Mouse (Mus musculus): ENCODE measurements around the gene Kcnk4.

Kcnk4 gene

GRCm38 (mm10) chr19:6968491-6969271, 34.4 kb upstream of the Kcnk4 start:
- WGBS = 40% methylated on average over 15 of the region's 15 CpGs

DNA sequence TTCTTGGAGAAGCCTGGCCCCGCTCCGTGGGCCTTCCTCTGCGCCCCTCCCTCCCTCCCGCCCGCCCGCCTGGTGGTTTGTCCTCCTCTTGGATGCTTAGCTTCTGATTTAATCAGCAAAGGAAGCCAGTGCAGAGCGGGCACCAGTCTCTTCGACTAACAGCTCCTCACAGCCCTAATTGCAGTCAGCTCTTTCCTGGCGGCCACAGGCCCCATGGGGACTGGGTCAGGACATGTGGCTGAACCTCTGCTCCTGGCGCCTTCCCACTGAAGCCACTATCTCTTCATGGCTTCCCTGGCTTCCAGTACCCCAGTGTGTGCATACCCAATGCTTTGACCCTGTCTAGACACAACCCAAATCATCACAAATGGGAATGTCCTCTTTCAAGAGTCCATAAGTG, 22.1 kb upstream of the Kcnk4 start:
- WGBS = 89% methylated on average over 10 of the region's 10 CpGs

GRCm38 (mm10) chr19:6955424-6955823, 21.1 kb upstream of the Kcnk4 start:
- 89% methylated on average over 7 of the region's 7 CpGs for WGBS

DNA sequence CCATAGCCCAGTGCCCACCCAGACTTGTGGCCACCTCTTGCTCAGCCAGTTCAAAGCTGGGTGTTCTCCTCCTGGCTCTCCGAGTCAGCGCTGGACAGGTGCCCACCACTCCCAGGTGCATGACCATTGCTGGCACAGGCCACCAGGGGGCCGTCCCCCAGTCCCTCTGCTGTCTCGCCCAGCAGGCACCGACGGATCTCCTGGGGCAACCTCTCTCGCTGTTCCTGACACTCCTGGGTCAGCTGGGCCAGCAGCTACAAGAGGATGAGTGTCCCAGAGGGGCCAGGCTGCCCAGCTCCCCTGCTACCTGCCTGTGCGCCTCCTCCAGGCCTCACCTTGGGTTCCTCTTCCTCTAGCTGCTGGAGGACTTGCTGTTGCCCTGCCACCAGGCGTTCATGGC, 19.7 kb upstream of the Kcnk4 start:
- WGBS = 56% methylated on average over 9 of the region's 9 CpGs

DNA sequence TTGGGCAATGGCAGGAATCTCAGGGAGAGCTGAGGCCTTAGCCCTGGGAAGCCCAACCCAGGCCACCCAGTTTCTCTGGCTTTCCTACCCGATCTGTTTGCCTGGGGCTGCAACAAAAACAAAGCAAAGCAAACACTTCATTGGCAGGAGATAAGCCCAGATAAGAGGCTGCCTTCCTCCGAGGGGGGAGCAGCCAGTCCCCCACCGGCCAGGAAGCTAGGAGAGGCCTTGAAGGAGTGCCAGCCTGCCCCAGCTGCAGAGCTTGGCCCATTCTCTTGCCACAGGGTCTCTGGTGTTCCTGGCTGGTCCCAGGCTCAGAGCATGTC, 18.4 kb upstream of the Kcnk4 start:
- 12% methylated on average over 3 of the region's 3 CpGs for WGBS

- WGBS = 3% methylated on average over 31 of the region's 31 CpGs
Measured at GRCm38 (mm10) chr19:6951994-6952711, 17.8 kb upstream of the Kcnk4 start.

DNA sequence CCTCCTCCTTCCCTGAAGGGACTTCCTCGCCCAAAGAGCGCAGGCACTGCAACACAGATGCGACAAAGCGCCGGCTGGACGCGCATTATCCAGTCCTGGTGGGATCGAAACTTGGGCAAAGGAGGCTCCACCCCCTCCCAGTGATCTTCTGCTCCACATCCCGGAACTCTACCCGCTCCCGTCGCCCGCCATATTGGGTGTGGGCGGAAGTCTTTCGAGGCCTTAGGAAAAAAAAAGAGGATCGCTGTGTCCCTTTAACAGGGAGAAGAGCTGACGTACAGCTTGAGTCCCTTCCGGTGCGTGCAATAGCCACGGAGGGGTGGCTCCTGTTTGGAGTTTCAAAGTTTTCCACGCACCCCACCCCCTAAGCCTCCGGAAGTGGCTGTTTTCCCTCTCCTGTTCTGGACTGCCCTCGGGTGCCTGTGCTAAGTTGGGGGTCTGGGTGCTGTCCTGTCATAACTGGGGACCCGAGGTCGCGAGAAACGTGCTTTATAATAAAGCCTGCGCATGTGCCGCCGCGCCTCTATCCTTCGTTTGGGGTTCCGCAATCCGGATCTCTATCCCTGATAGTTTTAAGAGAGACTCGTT, 17.2 kb upstream of the Kcnk4 start:
- WGBS = under 1% methylated on average over 35 of the region's 35 CpGs

- WGBS = under 1% methylated on average over 28 of the region's 28 CpGs
Measured at GRCm38 (mm10) chr19:6950613-6951153, 16.4 kb upstream of the Kcnk4 start.

- 46% methylated on average over 5 of the region's 5 CpGs for WGBS
Measured at GRCm38 (mm10) chr19:6949951-6950350, 15.6 kb upstream of the Kcnk4 start.

DNA sequence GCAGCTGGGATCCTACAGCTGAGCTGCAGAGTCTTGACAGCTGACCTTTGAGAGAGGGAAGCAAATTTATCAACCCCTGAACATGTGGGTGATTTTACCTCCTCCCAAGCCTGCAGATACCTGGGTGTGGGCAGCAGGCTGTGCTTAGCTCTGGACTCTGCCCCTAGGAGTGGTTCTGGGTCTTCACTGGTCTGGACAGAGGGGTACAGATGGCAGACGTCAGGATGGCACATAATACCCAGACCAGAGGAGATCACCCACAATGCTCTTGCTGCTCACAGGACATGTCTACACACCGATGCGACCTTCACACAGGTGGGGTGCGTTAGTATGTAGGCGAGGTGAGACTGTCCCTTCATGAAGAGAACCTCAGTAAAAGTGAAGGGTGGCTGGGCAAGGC, 15.2 kb upstream of the Kcnk4 start:
- 94% methylated on average over 5 of the region's 5 CpGs for WGBS

- 64% methylated on average over 4 of the region's 4 CpGs for WGBS
Measured at GRCm38 (mm10) chr19:6948186-6948585, 13.9 kb upstream of the Kcnk4 start.

GRCm38 (mm10) chr19:6947742-6948141, 13.4 kb upstream of the Kcnk4 start:
- WGBS = 62% methylated on average over 4 of the region's 4 CpGs

- WGBS = 88% methylated on average over 6 of the region's 6 CpGs
Measured at GRCm38 (mm10) chr19:6943709-6944108, 9.4 kb upstream of the Kcnk4 start.

GRCm38 (mm10) chr19:6942764-6943163, 8.4 kb upstream of the Kcnk4 start:
- WGBS = 26% methylated on average over 5 of the region's 5 CpGs

DNA sequence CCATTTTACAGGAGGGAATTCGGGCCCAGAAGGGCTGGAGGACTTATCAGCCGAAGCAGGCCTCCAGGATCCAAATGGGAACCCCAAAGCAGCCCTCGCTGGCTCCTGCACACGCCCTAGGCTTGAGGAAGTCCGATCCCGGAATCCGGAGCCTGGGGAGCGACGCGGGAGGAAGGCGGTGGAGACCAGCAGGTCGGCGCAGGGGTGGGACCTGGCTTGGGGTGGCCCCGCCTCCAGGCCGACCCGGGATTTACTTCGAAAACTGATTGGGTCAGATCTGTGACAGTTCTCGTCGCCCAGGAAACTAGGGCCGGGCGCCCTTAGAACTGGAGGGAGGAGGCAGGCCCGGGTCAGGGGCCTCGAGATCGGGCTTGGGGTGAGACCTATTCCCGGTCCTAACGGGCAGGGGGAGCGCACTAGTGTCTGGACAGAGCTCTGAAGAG, 8.0 kb upstream of the Kcnk4 start, which contains the start of gene Gpr137:
Gene Gpr137, minus strand, starts transcription at position 232 of the 443 bp plus-strand sequence.
- WGBS = under 1% methylated on average over 27 of the region's 27 CpGs

DNA sequence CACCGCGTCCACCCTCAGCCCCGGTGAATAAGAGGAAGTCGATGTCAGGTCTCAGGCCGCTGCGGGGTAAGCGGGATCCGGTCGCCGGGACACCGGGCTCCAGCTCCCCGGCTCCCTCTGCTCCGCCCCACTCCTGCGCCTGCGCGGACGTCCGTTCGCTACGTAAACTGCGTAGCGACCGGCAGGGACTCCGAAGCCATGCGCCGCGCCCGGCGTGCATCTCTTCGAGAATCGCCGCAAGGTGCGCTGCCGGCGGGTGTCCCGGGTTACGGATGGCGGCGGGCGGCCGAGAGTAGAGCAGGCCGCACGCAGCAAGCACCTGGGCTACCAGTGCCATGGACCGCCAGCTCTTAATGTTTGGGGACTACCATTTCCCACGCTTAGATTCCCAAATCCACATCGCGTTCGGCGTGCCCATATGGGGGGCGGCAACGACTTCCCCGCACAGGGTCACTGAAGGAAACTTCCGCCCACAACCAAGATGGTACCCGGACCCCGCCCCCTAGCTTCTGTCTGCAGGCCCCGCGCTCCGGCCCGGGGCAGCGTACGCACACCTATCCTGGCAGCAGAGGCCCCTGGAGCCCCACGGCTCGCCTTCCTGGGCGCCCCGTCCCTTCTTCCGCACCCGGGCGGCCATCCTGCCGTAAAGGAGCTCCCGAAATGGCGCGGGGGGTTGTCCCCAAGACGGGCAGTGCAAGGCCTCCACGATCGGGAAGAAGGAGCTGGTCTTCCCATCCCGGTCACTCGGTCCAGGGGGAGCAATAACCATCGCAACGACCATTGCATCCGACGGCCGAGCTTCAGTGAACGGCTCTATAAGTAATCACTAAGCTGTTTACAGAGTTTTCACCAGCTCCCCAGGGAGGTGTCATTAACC, 7.3 kb upstream of the Kcnk4 start, which contains the start of gene Bad:
Gene Bad, plus strand, starts transcription at position 490 of the 877 bp plus-strand sequence.
- WGBS = 1% methylated on average over 83 of the region's 83 CpGs

- 13% methylated on average over 29 of the region's 29 CpGs for WGBS
Measured at GRCm38 (mm10) chr19:6940396-6941351, 6.4 kb upstream of the Kcnk4 start.

DNA sequence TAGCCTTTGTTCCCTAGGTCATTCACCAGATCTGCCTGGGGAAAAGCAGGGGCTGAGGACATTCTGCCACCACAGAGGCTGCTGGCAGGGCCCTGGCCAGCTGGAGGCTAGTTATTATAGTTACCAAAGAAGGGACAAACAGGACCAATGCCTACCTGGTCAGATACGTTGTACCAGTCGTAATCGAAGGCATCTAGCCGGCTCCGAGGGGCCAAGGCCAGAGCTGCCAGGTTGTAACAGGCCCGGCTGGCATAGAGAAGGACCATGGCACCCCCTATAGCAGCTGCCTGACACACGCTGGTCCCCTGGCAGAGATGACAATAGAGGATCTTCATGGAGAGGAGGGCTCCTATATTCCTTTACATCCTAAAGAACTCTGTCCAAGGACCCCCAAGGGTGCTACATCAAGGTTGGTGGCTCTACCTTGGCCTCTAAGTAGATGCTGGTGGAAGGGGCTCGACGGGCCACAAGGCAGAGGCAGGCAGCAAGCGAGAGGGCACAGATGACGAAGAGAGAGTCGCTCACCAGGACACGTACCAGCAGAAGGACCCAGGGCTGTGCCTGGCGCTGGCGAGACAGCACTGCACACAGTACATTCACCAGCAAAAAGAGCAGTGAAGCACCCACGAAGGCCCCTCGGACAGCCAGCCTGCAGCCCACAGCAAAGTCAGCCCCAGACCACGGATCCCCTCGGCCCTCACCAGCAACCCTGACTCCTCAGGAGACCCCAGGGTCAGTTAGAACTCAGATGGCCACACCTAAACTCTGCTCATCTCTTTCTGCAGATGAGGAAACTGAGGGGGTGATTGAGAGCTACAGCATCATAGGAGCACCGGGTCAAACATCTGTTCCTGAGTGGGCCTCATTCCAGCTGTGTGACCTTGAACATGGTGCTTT, 5.0 kb upstream of the Kcnk4 start:
- WGBS = 66% methylated on average over 20 of the region's 20 CpGs

All from cerebral cortex, adult 2 months (tissue).